Mouse (Mus musculus): ENCODE data around the gene Hcfc2.

Hcfc2 gene

GRCm38 (mm10) chr10:82741876-82742275 is 45.9 kb downstream of the Hcfc2 start:
- no peak for DNase-seq

GRCm38 (mm10) chr10:82742578-82742977 is 46.6 kb downstream of the Hcfc2 start:
- no peak for DNase-seq

DNA sequence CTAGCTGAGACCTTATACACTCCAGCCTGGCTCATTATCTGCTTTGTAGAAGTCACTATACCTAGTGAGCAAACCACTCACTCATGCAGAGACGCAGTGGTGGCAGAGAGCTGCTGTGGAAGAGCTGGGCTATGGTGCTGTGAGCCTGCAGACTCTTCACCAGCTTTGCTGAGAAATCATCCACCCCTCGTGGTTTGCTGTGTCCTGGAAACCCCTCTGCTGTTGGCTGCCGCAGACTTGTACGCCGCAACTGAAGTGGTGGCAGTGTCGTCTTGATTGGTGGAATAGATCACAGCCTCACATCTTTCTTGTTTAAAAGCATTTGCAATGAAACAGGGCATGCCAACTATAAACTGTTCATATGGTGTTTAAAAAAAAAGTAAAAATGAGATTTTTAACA is 48.3 kb downstream of the Hcfc2 start:
- DNase-seq: no peak

DNA sequence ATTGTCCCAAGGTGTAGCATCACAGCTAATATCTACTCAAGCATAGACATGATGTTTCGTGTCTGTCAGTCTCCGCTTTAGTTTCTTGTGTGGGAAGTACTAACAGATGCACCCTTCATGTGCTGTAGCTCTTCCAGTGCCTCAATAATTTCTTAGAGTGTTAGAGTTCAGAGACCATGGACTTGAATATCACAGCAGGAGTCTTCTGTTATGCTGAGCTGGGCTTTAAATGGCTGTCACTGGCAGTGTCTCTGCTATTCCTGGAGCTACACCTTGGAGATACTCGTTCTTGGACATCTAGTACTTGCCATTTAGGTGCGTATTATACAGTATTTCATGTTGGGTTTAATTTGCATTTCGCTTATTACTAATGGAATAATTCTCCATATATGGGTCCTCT is 49.3 kb downstream of the Hcfc2 start:
- DNase-seq: no peak

GRCm38 (mm10) chr10:82746988-82747850 is 51.3 kb downstream of the Hcfc2 start:
- no peak for DNase-seq

DNA sequence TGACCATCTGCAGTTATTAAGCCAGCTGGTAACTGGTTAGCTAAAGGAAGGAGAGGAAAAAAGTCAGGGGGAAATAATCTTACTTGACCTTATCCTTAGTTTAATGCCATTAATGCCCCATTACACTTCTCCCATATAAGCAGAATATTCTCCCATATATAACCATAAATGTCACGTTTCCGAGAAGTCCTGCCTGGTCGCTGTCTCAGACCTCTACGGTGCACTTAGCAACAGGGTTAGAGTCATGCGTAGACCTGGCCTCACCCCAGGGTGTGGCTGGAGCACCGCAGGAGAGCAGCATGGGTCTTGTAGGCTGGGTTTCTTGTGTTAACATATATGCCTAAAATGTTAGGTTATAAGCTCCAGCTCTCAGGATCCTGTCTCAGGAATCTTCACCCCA is 54.8 kb downstream of the Hcfc2 start:
- DNase-seq: no peak

DNA sequence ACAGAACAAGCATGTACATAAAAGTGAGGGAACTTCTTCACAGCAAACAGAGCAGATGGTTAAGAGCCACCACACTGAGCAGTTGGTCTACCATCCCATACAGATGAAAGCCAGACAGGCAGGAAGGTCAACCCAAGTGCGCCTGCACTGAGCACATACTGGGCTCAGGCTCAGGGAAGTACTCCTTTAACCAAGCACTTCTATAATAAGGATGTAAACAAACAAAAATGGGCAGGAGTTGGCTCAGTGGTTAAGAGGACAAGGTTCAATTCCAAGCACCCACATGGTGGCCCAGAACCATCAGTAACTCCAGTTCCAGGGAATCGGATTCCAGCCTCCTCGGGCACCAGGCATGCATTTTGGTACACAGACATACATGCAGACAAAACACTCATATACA is 57.0 kb downstream of the Hcfc2 start:
- DNase-seq: no peak

DNA sequence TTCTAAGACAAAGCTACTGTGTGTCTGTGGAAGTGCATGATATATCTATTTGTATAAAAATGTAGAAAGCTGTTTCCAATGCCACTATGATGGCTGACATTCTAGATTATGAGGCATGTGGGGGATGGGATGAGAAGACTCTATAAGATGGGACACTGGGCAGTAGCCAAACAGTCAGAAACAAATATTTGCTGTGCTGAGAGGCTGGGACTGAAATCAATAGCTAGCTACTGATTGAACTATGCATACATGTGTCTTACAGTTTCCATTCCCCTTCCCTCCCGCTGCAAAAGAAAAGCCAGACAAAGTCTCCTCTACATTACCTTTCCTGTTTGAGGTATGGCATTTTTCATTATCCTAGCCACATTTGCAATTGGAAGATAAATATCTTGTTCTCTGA is 58.7 kb downstream of the Hcfc2 start:
- DNase-seq: no peak

GRCm38 (mm10) chr10:82755213-82755890 is 59.4 kb downstream of the Hcfc2 start:
- no peak for DNase-seq

DNA sequence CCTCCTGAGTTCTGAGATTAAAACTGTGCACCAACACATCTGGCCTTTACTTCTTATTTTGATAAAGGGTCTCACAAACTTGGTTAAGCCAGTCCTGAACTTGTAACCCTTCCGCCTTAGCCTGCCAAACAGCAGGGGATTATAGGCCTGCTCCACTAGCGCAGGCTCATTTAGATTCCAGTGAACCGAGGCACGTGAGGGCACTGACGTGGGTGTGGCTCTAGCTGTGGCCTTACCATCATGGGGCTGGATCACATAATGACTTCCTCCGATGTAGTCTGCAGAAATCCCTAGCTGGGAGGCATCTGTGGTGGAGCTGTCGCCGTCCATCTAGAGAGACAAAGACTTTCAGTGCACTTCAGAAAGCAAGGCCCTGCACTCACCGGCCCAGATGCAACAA is 60.5 kb downstream of the Hcfc2 start:
- no peak for DNase-seq

- no peak for DNase-seq
Observed at GRCm38 (mm10) chr10:82757341-82757740, 61.4 kb downstream of the Hcfc2 start.

GRCm38 (mm10) chr10:82758368-82758767 is 62.4 kb downstream of the Hcfc2 start:
- no peak for DNase-seq

GRCm38 (mm10) chr10:82758878-82759277 is 62.9 kb downstream of the Hcfc2 start:
- no peak for DNase-seq

DNA sequence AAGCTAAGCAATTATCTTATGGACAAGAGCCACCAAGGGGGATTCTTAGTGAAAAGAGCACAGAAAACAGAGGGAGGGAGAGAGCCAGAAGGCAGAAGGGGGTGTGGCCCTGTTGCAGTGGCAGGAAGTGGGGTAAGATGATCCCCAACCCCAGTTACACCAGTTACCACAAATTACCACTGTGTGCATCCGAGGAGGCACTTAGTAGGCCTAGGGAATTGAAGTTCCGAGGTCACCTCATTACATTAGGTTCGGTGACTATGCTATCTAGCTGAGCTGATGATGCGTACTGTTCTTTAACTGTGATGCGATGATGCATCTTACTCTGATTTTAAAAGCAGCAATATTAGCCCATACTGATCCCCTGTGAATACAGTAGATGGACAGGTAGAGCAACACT is 63.7 kb downstream of the Hcfc2 start:
- no peak for DNase-seq

GRCm38 (mm10) chr10:82761037-82761811 is 65.3 kb downstream of the Hcfc2 start:
- DNase-seq: no peak

DNA sequence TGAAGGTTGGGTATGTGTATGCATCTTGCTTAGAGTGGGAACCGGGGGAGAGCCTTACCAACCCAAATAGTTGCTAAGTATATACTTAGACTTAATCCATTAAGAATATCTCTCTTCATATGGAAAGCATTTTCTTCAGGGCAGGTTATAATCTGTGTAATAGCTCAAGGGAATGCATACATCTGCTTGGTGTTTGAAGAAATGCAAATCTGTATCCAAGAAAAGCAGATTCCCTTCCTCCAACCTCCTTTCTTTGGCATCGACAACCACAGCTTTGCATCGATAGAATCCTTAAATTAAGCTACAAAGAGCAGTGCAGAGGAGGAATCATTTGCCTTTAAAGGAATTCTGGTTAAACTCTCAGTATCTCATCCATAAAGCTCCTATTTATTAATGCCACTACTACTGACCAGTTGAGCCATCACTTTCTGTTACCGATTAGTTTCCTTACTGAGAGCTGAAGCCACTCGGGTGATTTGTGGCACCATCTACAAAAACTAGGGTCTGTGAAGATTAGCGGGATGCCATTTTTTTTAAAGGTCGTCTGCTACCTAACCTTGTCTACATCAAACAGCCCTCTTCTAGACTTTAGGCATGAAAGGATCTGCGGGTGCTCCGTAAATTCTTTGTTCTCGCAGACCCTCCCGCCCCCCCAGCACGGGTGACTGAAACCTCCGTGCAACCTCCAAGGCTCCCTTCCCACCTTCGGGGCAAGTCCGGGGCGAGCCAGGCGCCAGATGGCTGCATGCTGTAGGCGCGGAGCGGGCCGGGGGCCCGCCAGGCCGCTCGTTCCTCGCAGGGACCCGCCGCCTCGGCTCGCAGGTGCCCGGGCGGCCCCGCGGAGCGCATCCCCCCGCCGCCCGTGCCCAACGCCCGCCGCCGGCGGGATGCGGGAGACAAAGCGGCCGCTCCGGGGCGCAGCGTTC is 67.1 kb downstream of the Hcfc2 start:
- DNase-seq: peak; percentile 49

DNA sequence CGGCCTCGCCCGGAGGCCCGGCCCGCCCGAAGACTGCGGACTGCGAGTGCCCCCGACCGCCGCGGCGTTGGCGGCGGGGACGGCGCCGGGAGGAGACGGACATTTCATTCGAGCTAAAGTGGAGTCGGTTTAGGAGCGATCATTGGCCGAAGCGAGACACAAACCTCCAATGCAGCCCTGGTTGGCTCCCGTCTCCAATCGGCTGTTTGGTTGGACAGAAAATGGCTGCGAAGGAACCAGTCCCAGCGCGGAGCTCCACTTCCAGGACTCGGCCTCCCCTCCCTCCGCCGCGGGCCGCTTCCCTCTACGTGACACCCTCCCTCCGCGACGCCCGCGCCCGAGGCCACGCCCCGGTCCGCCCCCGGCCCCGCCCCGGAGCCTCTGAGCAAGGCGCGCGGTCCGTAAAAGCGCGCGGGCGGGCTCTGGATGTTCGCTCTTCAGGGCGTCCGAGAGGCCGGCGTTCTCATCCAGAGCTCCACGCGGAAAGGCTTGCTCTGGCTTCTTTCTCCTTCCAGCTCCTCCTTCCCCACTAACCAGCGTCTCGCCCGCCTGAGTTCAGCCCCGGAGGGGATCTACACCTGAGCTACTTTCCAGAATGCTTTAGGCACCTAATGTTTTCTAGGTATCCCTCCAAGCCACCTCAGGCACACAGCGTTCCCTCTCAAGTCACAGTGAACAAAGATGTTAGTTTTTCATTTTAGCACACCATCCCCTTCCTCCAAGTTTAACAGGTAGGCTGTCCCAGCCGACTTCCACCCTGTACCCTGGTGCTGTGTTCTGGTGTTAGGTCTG is 68.1 kb downstream of the Hcfc2 start, which contains the start of gene Nfyb:
Gene Nfyb, minus strand, starts transcription at position 305 of the 792 bp plus-strand sequence.
- peak; percentile 96 for DNase-seq

GRCm38 (mm10) chr10:82768901-82769300 is 72.9 kb downstream of the Hcfc2 start:
- DNase-seq: no peak

- no peak for DNase-seq
Observed at GRCm38 (mm10) chr10:82770713-82771112, 74.8 kb downstream of the Hcfc2 start.

DNA sequence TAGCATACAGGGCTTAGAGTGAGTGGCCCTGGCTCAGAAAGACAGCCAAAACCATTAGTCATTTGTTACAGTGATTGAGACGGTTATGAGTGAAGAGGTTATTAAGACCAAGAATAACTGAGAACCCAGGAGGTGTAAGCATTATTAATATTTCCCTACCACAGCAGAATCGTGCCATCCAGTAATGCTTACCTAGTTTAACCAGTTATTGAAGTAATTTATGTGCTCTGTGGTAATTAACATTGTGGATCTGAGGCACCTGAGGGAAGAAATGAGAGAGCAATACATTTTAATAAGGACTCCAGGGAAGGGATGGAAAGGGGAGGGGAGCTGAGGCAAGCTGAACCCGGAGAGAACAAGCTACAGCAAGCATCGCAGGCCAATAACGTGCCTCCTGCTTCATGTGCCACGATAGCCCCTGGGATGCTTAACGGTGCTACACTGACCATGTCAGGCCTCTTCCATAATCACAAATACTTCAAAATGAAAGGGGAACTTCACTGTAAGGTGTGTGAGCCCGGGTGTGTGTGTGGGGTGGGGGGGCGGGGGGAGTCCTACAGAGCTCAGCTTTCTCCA is 75.7 kb downstream of the Hcfc2 start:
- no peak for DNase-seq

DNA sequence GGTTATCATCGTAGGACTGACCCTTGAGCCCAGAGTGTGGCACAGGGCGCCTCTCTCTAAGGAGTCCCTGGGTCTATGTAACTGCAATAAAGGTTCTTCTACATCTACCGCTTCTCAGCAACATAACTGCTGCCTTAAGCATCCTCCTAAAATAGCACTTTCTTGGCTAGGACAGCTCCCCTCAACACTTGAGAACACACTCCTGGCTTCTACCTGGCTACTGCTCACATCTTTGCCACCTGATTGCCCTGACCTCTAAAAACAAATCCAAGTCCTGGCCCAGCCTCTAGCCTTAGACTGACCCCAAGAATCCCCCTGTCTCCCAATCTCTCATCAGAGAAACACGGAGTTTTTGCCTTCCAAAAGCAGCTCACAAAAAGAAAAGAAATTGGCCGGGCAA is 78.9 kb downstream of the Hcfc2 start:
- no peak for DNase-seq
